Mouse (Mus musculus): Measurements from ENCODE around the gene Ccdc114.

- TF ChIP-seq CTCF (IDR thresholded peaks at IDR 0.05; ENCODE audit: extremely low read depth, insufficient read length, insufficient replicate concordance, low read depth, low read length) (no peak), POLR2A (IDR thresholded peaks at IDR 0.05; ENCODE audit: low read depth, low read length) (no peak)
Observed at GRCm38 (mm10) chr7:45920583-45921241, 3.2 kb upstream of the Ccdc114 start.

Measured in small intestine, adult 2 months (tissue).